14 mouse cellular contexts compared by ENCODE assay signal in genomic region chr6:6459918-6460239, GRCm38 (mm10).
DNase-seq lines count a peak whose midpoint lies in the region; ATAC-seq and TF ChIP-seq lines count a peak whose summit lies in the region.
"Had no signal": no experiment of that assay in that cellular context is flagged by ENCODE, and none has a peak within 500 bp of the region (broad histone marks: within the 10 kb centered on the region; RNA-seq: fewer than 3 reads in every experiment).

No protein-coding gene starts in this region.

- WGBS in intestine, embryonic 15.5 days, result 44% methylated on average over 2 of the region's 2 CpGs
- 31% methylated on average over 2 of the region's 2 CpGs for WGBS in intestine, postnatal 0 days
- 7% methylated on average over 2 of the region's 2 CpGs for WGBS in forebrain, embryonic 15.5 days
- 14% methylated on average over 2 of the region's 2 CpGs for WGBS in limb, embryonic 10.5 days
- 1% methylated on average over 2 of the region's 2 CpGs for WGBS in neural tube, embryonic 13.5 days

- TF ChIP-seq CTCF in intestine, postnatal 0 days (IDR thresholded peaks at IDR 0.05; ENCODE audit: low read depth), result no peak

- no peaks in the 10 kb centered on the region for H3K9me3 ChIP-seq in intestine, embryonic 15.5 days
- H3K9me3 ChIP-seq in intestine, postnatal 0 days (ENCODE audit: control insufficient read depth), result no peaks in the 10 kb centered on the region
- H3K9me3 ChIP-seq in forebrain, embryonic 15.5 days, result no peaks in the 10 kb centered on the region
- H3K9me3 ChIP-seq in limb, embryonic 10.5 days (replicated peaks), result no peaks in the 10 kb centered on the region
- no peaks in the 10 kb centered on the region for H3K9me3 ChIP-seq in neural tube, embryonic 13.5 days

- no peak overlapping the region for H3K27ac ChIP-seq in intestine, embryonic 15.5 days
- no peak overlapping the region for H3K27ac ChIP-seq in intestine, postnatal 0 days (ENCODE audit: low read depth, low read length)
- H3K27ac ChIP-seq in forebrain, embryonic 15.5 days (replicated peaks), result no peak overlapping the region; the same call in 1 of the 2 replicates
- H3K27ac ChIP-seq in limb, embryonic 10.5 days, result no peak overlapping the region
- no peak overlapping the region for H3K27ac ChIP-seq in neural tube, embryonic 13.5 days (replicated peaks)

- H3K4me1 ChIP-seq in intestine, embryonic 15.5 days (replicated peaks), result 0 out of 2 replicates have a peak, but pooled peaks cover 3% of the 10 kb centered on the region
- H3K4me1 ChIP-seq in intestine, postnatal 0 days (replicated peaks; ENCODE audit: control insufficient read depth, insufficient read depth, low read length), result no peaks in the 10 kb centered on the region
- H3K4me1 ChIP-seq in forebrain, embryonic 15.5 days, result peaks cover 33% of the 10 kb centered on the region
- peaks cover 43% of the 10 kb centered on the region for H3K4me1 ChIP-seq in limb, embryonic 10.5 days
- peaks cover 23% of the 10 kb centered on the region for H3K4me1 ChIP-seq in neural tube, embryonic 13.5 days (replicated peaks)

- no peak overlapping the region for H3K4me3 ChIP-seq in intestine, embryonic 15.5 days (replicated peaks)
- no peak overlapping the region for H3K4me3 ChIP-seq in intestine, postnatal 0 days (ENCODE audit: low read depth, low read length)
- H3K4me3 ChIP-seq in forebrain, embryonic 15.5 days, result no peak overlapping the region
- H3K4me3 ChIP-seq in limb, embryonic 10.5 days, result no peak overlapping the region
- no peak overlapping the region for H3K4me3 ChIP-seq in neural tube, embryonic 13.5 days

- no peak overlapping the region for H3K9ac ChIP-seq in intestine, embryonic 15.5 days
- no peak overlapping the region for H3K9ac ChIP-seq in intestine, postnatal 0 days (ENCODE audit: low read depth, low read length)
- no peak overlapping the region for H3K9ac ChIP-seq in forebrain, embryonic 15.5 days (replicated peaks)
- H3K9ac ChIP-seq in neural tube, embryonic 13.5 days, result no peak overlapping the region

- H3K27me3 ChIP-seq in intestine, embryonic 15.5 days (replicated peaks), result no peaks in the 10 kb centered on the region
- H3K27me3 ChIP-seq in intestine, postnatal 0 days (replicated peaks; ENCODE audit: control insufficient read depth, insufficient read depth, low read length), result no peaks in the 10 kb centered on the region
- no peaks in the 10 kb centered on the region for H3K27me3 ChIP-seq in forebrain, embryonic 15.5 days
- H3K27me3 ChIP-seq in limb, embryonic 10.5 days (ENCODE audit: low read depth, poor library complexity, severe bottlenecking), result no peaks in the 10 kb centered on the region
- peaks cover 20% of the 10 kb centered on the region; the same call in 1 of the 2 replicates for H3K27me3 ChIP-seq in neural tube, embryonic 13.5 days

- H3K36me3 ChIP-seq in intestine, embryonic 15.5 days, result no peaks in the 10 kb centered on the region
- H3K36me3 ChIP-seq in intestine, postnatal 0 days (ENCODE audit: control insufficient read depth, insufficient read depth), result no peaks in the 10 kb centered on the region
- no peaks in the 10 kb centered on the region for H3K36me3 ChIP-seq in forebrain, embryonic 15.5 days
- H3K36me3 ChIP-seq in limb, embryonic 10.5 days, result no peaks in the 10 kb centered on the region
- no peaks in the 10 kb centered on the region for H3K36me3 ChIP-seq in neural tube, embryonic 13.5 days

- no peak overlapping the region for H3K4me2 ChIP-seq in intestine, embryonic 15.5 days (replicated peaks)
- no peak overlapping the region for H3K4me2 ChIP-seq in intestine, postnatal 0 days (replicated peaks; ENCODE audit: low read depth)
- peak overlapping the region; percentile 21; the same call in 1 of the 2 replicates for H3K4me2 ChIP-seq in forebrain, embryonic 15.5 days (replicated peaks)
- peak overlapping the region; percentile 37 for H3K4me2 ChIP-seq in neural tube, embryonic 13.5 days

- 0 out of 2 replicates have a peak, but pooled peaks have one; percentile 25 for ATAC-seq in intestine, embryonic 15.5 days
- no peak for ATAC-seq in intestine, postnatal 0 days
- ATAC-seq in forebrain, embryonic 15.5 days (replicated peaks), result peak; percentile 53
- peak; percentile 58 for ATAC-seq in neural tube, embryonic 13.5 days (ENCODE audit: low read depth)
- ATAC-seq: lung, postnatal 0 days had no signal

- peak; percentile 32 for DNase-seq in limb, embryonic 10.5 days (ENCODE audit: low spot score)
- no peak for DNase-seq in adrenal gland, adult 2 months
- no peak for DNase-seq in natural killer cell, adult 2 months (ENCODE audit: low spot score in 2 of 2)
- no peak for DNase-seq in right cerebral cortex, postnatal 25 days
- DNase-seq: adrenal gland, postnatal 10 days; cerebellum, postnatal 36 days; gastrocnemius, postnatal 25 days; kidney, postnatal 36 days; thymus, adult 18-20 months had no signal

Comparison
In these comparisons a context has a peak if more than half of its experiments do, and no peak if none do; other contexts are left out.
1. H3K4me2 ChIP-seq: peak in forebrain, embryonic 15.5 days (single experiment) and neural tube, embryonic 13.5 days (single experiment); none in intestine, embryonic 15.5 days (single experiment) and intestine, postnatal 0 days (single experiment).